Mouse (Mus musculus) brain, adult 2 months (tissue): ENCODE data around the gene Rgs3.
"Not testable (repeated sequence)": the region's sequence is repeated elsewhere in the genome, so short reads cannot be mapped to it uniquely, and the experiment has no call there.

Experiments
- DNase-seq: peaks from one replicate; pipeline ENCODE4 v3.0.0; 2011; ENCODE audit warnings: low read depth, low spot score

Rgs3 gene

GRCm38 (mm10) chr4:62551966-62552365, 7.7 kb upstream of the Rgs3 start:
- no peak for DNase-seq

- DNase-seq = peak; percentile 67
Observed at GRCm38 (mm10) chr4:62557436-62557835, 2.2 kb upstream of the Rgs3 start.

GRCm38 (mm10) chr4:62560963-62561629, 1.4 kb downstream of the Rgs3 start:
- DNase-seq = peak; percentile 90

- no peak for DNase-seq
Observed at GRCm38 (mm10) chr4:62561630-62562001, 2.0 kb downstream of the Rgs3 start.

- DNase-seq = no peak
Observed at GRCm38 (mm10) chr4:62562006-62562405, 2.4 kb downstream of the Rgs3 start.

GRCm38 (mm10) chr4:62566530-62566929, 6.9 kb downstream of the Rgs3 start:
- DNase-seq = no peak

- DNase-seq = peak; percentile 86
Observed at GRCm38 (mm10) chr4:62567696-62568095, 8.0 kb downstream of the Rgs3 start.

- no peak for DNase-seq
Observed at GRCm38 (mm10) chr4:62568359-62568758, 8.7 kb downstream of the Rgs3 start.

- no peak for DNase-seq
Observed at GRCm38 (mm10) chr4:62569603-62570002, 10.0 kb downstream of the Rgs3 start.

GRCm38 (mm10) chr4:62570029-62570428, 10.4 kb downstream of the Rgs3 start:
- peak; percentile 40 for DNase-seq

- peak; percentile 98 for DNase-seq
Observed at GRCm38 (mm10) chr4:62582365-62583264, 23.0 kb downstream of the Rgs3 start.

- peak; percentile 88 for DNase-seq
Observed at GRCm38 (mm10) chr4:62583265-62584092, 23.8 kb downstream of the Rgs3 start.

- no peak for DNase-seq
Observed at GRCm38 (mm10) chr4:62587067-62587466, 27.4 kb downstream of the Rgs3 start.

GRCm38 (mm10) chr4:62590878-62591277, 31.2 kb downstream of the Rgs3 start:
- no peak for DNase-seq

GRCm38 (mm10) chr4:62591326-62591725, 31.7 kb downstream of the Rgs3 start:
- no peak for DNase-seq

GRCm38 (mm10) chr4:62593546-62594240, 34.0 kb downstream of the Rgs3 start:
- DNase-seq = not testable (repeated sequence)

GRCm38 (mm10) chr4:62594442-62594841, 34.8 kb downstream of the Rgs3 start:
- no peak for DNase-seq

- peak; percentile 53 for DNase-seq
Observed at GRCm38 (mm10) chr4:62596051-62596450, 36.4 kb downstream of the Rgs3 start.

GRCm38 (mm10) chr4:62600549-62600948, 40.9 kb downstream of the Rgs3 start:
- DNase-seq = no peak

GRCm38 (mm10) chr4:62603607-62604006, 44.0 kb downstream of the Rgs3 start:
- no peak for DNase-seq

GRCm38 (mm10) chr4:62604094-62604493, 44.4 kb downstream of the Rgs3 start:
- no peak for DNase-seq
